Mouse (Mus musculus): ENCODE data around the gene Sec14l1. TPM values are rescaled to one million over a fixed set of nuclear protein-coding genes. Genes with fewer than 3 reads are reported as not detected.

Gene Sec14l1
- polyA plus RNA-seq, 1 experiment from 2014 or later: 18.0 TPM

DNA sequence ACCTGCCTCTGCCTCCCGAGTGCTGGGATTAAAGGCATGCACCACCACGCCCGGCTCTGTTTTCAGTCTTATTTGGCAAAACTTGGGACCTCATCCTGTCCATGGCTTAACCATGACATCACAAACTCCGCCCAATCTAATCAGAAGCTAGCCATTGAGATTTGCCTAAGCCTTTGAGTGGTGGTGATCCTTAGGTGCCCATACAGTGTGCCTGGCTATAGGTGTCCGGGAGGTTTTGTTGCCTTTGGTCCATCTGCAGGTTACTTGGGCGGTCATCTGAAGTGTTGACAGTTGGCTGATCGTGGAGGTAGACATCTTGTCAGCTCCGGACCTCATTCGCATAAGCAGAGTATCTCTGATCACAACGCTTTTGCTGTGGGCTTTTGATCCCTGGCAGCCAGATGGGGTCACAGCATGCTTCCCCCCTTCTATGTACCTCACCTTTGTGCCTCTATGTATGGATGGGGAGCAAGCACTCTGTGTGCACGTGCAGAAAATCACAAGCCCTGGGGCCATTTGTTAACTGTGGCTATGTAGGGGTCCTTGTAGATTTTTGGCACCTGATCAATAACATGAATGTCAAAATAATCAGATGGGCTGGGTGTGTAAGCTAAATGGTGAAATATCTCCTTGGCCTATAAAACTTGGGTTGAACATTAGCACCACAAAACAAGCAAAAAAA is 2.9 kb upstream of the Sec14l1 start:
- no peaks in the 10 kb centered on the region; the same call in 1 of the 2 replicates for H3K9me3 ChIP-seq (replicated peaks)
- ATAC-seq (ENCODE audit: insufficient read depth): no peak
- H3K4me2 ChIP-seq: no peak overlapping the region
- H3K4me1 ChIP-seq (replicated peaks): peaks cover 68% of the 10 kb centered on the region
- WGBS (ENCODE audit: insufficient replicate concordance): 69% methylated on average over 11 of the region's 11 CpGs
- no peak overlapping the region for H3K9ac ChIP-seq
- peaks cover 4% of the 10 kb centered on the region for H3K36me3 ChIP-seq (replicated peaks)
- peak overlapping the region; percentile 100; the same call in 1 of the 2 replicates for H3K27ac ChIP-seq (replicated peaks)
- H3K27me3 ChIP-seq: no peaks in the 10 kb centered on the region
- H3K4me3 ChIP-seq (replicated peaks): no peak overlapping the region

DNA sequence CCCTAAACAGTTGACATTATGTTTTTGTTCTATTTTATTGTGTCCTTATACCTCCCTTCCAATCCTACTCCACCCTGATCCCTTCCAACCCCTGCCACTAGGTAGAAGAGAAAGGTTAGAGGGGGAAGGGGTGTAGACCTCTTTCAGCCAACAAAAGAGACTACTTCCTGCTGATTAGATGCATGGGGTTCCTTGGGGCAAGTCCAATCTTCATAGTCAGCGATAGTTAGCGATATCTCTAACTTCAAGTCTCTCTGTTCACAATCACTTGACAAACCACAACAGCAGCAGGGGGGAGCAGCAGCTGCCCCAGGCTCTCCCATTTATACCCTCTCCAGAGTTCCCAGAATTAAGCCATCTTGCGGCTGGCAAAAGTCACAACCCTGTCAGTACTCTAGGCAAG is 2.3 kb upstream of the Sec14l1 start:
- no peak overlapping the region for H3K9ac ChIP-seq
- no peak overlapping the region for H3K4me3 ChIP-seq (replicated peaks)
- H3K4me2 ChIP-seq: no peak overlapping the region
- no peaks in the 10 kb centered on the region; the same call in 1 of the 2 replicates for H3K9me3 ChIP-seq (replicated peaks)
- H3K27ac ChIP-seq (replicated peaks): peak overlapping the region; percentile 100
- peaks cover 74% of the 10 kb centered on the region for H3K4me1 ChIP-seq (replicated peaks)
- H3K36me3 ChIP-seq (replicated peaks): peaks cover 9% of the 10 kb centered on the region
- H3K27me3 ChIP-seq: no peaks in the 10 kb centered on the region
- no peak for ATAC-seq (ENCODE audit: insufficient read depth)
- WGBS (ENCODE audit: insufficient replicate concordance): 14% methylated on average over 3 of the region's 3 CpGs

DNA sequence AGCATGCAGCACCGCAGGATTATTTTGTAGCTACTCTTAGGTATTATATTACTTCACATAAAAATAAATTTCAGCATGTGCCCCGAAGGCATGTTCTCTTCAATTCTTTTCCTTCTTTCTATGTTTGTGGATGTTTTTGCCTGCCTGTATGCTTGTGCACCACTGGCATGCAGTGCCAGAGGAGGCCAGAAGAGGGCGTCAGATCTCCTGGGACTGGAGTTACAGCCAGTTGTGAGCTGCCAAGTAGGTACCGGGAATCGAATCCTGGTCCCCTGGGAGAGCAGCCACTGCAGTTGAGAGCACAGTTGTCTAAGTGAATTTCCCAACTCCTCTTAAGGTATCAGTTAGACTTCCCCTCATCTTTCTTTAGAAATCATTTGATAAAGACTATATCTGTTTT is 1.6 kb upstream of the Sec14l1 start:
- Histone ChIP-seq H3K9ac (0 out of 2 replicates have a peak overlapping the region, but pooled peaks have one; percentile 80), H3K36me3 (replicated peaks) (peaks cover 16% of the 10 kb centered on the region), H3K4me1 (replicated peaks) (peaks cover 75% of the 10 kb centered on the region), H3K4me3 (replicated peaks) (peak overlapping the region; percentile 92), H3K9me3 (replicated peaks) (no peaks in the 10 kb centered on the region; the same call in 1 of the 2 replicates), H3K4me2 (peak overlapping the region; percentile 90), H3K27me3 (no peaks in the 10 kb centered on the region), H3K27ac (replicated peaks) (peak overlapping the region; percentile 100)
- no peak for ATAC-seq (ENCODE audit: insufficient read depth)
- WGBS (ENCODE audit: insufficient replicate concordance): 77% methylated on average over 5 of the region's 5 CpGs

DNA sequence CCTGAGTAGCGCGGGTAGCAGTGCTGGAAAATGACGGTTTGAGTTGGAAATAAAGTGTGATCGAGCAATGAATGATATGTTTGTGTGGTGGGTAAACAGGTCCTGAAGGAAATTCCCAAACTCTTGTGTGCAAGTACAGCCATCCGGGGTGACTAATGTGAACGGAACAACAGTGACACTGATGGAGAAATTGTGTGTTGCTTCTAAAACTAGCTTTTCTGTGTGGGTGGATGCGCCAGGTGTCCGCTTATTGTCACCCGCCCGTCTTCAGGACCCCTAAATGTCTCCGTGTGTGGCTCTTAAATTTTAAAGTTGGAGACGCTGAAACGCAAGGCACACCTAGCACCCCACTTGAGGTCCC is 757 bp upstream of the Sec14l1 start:
- WGBS (ENCODE audit: insufficient replicate concordance): 39% methylated on average over 13 of the region's 13 CpGs
- H3K27ac ChIP-seq (replicated peaks): peak overlapping the region; percentile 100
- H3K9me3 ChIP-seq (replicated peaks): no peaks in the 10 kb centered on the region; the same call in 1 of the 2 replicates
- no peak for ATAC-seq (ENCODE audit: insufficient read depth)
- peak overlapping the region; percentile 80 for H3K9ac ChIP-seq
- H3K4me1 ChIP-seq (replicated peaks): peaks cover 74% of the 10 kb centered on the region
- peak overlapping the region; percentile 92 for H3K4me3 ChIP-seq (replicated peaks)
- H3K4me2 ChIP-seq: peak overlapping the region; percentile 90
- H3K27me3 ChIP-seq: no peaks in the 10 kb centered on the region
- H3K36me3 ChIP-seq (replicated peaks): peaks cover 20% of the 10 kb centered on the region

DNA sequence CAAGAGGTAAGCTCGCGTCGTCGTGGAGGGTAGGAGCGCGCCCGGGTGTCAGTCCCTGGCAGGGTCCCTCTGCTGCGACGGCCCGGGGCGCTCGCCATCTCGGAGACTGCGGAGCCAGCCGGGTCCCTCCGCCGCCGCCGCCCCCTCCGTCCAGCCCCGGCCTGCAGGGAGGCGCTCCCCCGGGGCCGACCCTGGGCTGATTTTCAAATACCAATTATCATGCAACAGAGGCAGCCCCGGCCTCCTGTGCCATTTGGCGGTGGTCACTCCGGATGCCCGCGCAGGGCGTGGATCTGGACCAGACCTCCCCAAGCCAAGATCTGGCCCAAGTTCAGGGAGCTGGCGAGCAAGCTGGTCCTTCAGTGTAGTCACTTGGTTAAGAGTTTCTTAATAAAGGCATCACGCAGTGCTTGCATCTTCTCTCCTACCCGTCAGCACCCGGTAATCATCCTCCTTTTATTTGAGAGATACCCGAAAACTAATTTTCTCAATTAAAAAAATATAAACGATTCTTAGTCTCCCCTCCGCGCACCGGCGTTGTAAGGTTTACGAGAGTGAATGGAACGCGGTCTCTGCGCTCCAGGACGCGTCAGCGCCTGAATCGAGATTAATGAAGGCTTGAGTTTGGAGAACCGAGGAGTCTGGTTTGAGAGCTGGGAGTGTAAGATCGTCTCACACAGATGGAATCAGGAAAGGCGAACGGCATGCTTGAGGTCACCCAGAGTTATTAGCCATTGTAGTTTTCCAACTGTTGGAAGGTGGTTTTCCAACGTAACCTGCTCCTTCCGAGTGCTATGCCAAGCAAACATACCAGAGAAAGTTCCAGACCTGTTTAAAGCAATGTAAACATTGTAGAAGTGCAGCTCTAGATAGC is 615 bp downstream of the Sec14l1 start:
- Histone ChIP-seq H3K36me3 (replicated peaks) (peaks cover 25% of the 10 kb centered on the region), H3K4me3 (replicated peaks) (peak overlapping the region; percentile 92), H3K9ac (peak overlapping the region; percentile 95), H3K4me1 (replicated peaks) (peaks cover 76% of the 10 kb centered on the region), H3K27ac (replicated peaks) (peak overlapping the region; percentile 100), H3K9me3 (replicated peaks) (no peaks in the 10 kb centered on the region; the same call in 1 of the 2 replicates), H3K27me3 (no peaks in the 10 kb centered on the region), H3K4me2 (peak overlapping the region; percentile 90)
- ATAC-seq (ENCODE audit: insufficient read depth): peak; percentile 6; the same call in 1 of the 2 replicates
- 2% methylated on average over 54 of the region's 54 CpGs for WGBS (ENCODE audit: insufficient replicate concordance)

DNA sequence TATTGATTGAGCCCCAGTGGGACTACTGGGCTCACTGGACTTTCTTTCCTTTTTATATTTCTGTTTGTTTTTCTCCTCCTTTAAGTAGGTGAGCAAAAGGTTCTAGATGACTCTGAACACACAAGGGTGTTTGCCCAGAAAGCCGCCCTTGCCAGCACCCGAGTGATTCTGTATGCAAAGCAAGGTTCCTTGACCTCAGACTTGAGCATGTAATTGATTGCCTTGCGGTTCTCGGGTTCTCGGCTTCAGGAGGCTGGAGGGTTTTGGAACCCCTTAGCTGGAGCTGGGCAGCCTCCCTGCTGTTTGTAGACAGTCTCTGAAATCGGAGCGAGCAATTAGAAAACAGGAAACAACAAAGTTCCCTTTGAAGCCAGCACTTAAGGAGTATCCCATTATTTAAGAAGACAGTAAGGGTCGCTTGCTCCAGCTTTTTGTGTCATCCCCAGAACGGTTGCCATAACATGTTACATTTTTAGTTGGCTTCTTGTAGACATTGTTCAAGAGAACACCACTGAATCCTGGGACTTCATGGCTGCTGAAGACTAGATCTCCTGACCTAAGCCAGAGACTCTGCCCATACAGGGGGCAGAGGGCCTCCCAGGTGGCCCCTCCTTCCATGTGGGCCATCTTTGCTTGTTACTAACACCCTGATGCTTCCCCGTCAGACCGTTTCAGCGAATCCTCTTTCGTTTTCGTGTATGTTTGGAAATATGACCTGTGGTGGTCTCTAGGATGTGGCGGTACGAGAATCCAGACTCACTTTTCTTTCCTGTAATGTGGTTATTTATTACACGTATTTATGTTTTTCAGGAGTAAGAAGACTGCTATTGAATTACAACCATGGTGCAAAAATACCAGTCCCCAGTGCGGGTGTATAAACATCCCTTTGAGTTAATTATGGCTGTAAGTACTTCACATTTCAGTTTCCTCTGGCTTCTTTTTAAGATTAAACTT is 1.7 kb downstream of the Sec14l1 start:
- Histone ChIP-seq H3K27me3 (no peaks in the 10 kb centered on the region), H3K36me3 (replicated peaks) (peaks cover 27% of the 10 kb centered on the region), H3K9ac (peak overlapping the region; percentile 95), H3K4me2 (peak overlapping the region; percentile 90), H3K27ac (replicated peaks) (peak overlapping the region; percentile 100), H3K4me3 (replicated peaks) (peak overlapping the region; percentile 92), H3K9me3 (replicated peaks) (no peaks in the 10 kb centered on the region; the same call in 1 of the 2 replicates), H3K4me1 (replicated peaks) (peaks cover 83% of the 10 kb centered on the region)
- WGBS (ENCODE audit: insufficient replicate concordance): 66% methylated on average over 18 of the region's 18 CpGs
- no peak for ATAC-seq (ENCODE audit: insufficient read depth)

DNA sequence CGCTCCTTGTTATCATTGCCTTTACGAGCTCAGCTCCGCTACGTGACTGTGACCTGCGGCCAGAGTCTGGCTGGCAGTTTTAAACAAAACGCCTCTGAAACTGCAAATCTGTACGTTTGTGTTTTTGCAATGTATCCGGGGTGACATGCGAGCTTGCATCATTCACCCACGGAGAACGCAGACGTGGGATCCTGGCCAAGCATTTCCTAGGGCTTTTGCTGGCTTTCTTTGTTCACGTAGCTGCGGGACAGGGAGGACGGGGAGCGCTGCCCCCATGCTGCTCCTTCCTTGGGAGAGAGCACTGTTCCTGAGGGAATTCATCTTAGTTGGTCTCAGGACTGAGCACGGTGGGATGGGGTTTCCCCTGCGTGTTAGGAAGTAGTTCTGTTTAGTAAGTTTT is 2.4 kb downstream of the Sec14l1 start:
- WGBS (ENCODE audit: insufficient replicate concordance): 80% methylated on average over 18 of the region's 18 CpGs
- H3K36me3 ChIP-seq (replicated peaks): peaks cover 34% of the 10 kb centered on the region
- no peak overlapping the region for H3K9ac ChIP-seq
- H3K4me3 ChIP-seq (replicated peaks): no peak overlapping the region
- no peaks in the 10 kb centered on the region; the same call in 1 of the 2 replicates for H3K9me3 ChIP-seq (replicated peaks)
- ATAC-seq (ENCODE audit: insufficient read depth): no peak
- peak overlapping the region; percentile 24; the same call in 1 of the 2 replicates for H3K27ac ChIP-seq (replicated peaks)
- peaks cover 82% of the 10 kb centered on the region for H3K4me1 ChIP-seq (replicated peaks)
- H3K4me2 ChIP-seq: peak overlapping the region; percentile 90
- no peaks in the 10 kb centered on the region for H3K27me3 ChIP-seq

DNA sequence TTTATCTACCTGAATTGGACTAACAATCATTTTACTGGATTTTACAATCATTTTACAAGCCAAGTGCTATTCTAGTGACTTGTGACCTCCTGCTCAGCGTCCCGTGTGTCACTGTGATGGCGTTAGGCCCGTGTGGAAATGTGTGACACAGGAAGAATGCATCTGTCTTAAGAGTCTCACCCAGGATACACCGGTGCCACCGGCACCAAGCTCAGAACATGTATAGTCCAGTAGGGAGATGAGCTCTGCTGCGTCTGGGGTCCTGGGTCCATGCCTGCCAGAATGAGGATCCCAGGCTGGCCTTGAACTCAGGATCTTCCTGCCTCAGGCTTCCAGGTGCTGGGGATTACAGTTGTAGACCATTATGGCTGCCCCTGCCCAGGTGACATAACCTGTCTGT is 2.8 kb downstream of the Sec14l1 start:
- Histone ChIP-seq H3K27me3 (no peaks in the 10 kb centered on the region), H3K36me3 (replicated peaks) (peaks cover 39% of the 10 kb centered on the region), H3K4me2 (no peak overlapping the region), H3K9me3 (replicated peaks) (no peaks in the 10 kb centered on the region; the same call in 1 of the 2 replicates), H3K9ac (no peak overlapping the region), H3K4me3 (replicated peaks) (no peak overlapping the region), H3K27ac (replicated peaks) (0 out of 2 replicates have a peak overlapping the region, but pooled peaks have one; percentile 21), H3K4me1 (replicated peaks) (peaks cover 78% of the 10 kb centered on the region)
- no peak for ATAC-seq (ENCODE audit: insufficient read depth)
- WGBS (ENCODE audit: insufficient replicate concordance): 90% methylated on average over 7 of the region's 7 CpGs

DNA sequence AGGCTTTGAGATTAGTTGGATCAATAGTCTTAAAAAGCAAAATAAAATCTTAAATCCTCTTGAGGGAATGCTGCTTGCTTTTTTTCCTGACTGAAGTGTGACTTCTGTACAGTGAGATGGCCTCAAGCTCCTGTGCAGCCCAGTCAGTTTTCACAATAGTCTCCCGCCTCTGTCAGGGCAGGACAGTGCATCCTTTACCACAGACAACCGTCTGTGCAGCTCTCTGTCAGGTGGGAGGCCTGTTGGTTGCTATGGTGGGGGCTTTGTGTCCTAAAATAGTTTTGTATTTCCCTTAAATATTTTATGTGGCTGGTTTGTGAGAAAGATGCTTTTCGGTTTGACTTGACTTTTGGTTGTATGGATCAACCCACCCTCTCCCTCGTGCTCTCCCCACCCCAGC is 3.3 kb downstream of the Sec14l1 start:
- no peak for ATAC-seq (ENCODE audit: insufficient read depth)
- no peaks in the 10 kb centered on the region for H3K27me3 ChIP-seq
- no peak overlapping the region for H3K27ac ChIP-seq (replicated peaks)
- peaks cover 73% of the 10 kb centered on the region for H3K4me1 ChIP-seq (replicated peaks)
- H3K4me2 ChIP-seq: no peak overlapping the region
- no peak overlapping the region for H3K9ac ChIP-seq
- WGBS (ENCODE audit: insufficient replicate concordance): 75% methylated on average over 4 of the region's 4 CpGs
- H3K9me3 ChIP-seq (replicated peaks): no peaks in the 10 kb centered on the region; the same call in 1 of the 2 replicates
- H3K4me3 ChIP-seq (replicated peaks): no peak overlapping the region
- peaks cover 39% of the 10 kb centered on the region for H3K36me3 ChIP-seq (replicated peaks)

DNA sequence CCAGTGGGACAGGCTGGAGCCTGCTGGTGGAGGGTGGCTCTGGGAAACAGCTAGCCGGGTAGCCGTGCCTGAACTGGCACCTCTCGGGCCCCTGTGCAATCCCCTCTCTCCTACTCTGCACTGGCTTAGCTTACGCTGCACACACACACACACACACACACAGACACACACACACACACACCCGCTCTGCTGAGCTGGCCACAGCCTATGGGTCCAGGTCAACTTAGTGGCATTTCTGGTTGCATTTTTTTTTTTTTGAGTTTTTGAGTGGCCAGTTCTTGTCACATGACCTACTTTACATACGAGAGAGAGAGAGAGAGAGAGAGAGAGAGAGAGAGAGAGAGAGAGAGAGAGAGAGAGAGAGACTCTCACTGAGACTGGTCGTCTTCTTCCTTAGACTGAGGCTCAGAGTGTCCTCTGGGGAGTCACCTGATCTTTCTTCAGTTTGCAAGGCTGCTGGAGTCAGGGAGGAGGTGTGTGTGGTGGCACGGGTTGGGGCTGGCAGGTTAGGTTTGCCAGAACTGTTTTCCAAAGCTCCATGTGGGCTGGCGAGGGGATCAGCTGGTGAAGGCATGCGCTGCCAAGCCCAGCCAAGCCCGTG is 3.9 kb downstream of the Sec14l1 start:
- 65% methylated on average over 11 of the region's 11 CpGs for WGBS (ENCODE audit: insufficient replicate concordance)
- peaks cover 72% of the 10 kb centered on the region for H3K4me1 ChIP-seq (replicated peaks)
- no peak for ATAC-seq (ENCODE audit: insufficient read depth)
- H3K4me2 ChIP-seq: no peak overlapping the region
- H3K9ac ChIP-seq: no peak overlapping the region
- H3K4me3 ChIP-seq (replicated peaks): no peak overlapping the region
- H3K27me3 ChIP-seq: no peaks in the 10 kb centered on the region
- H3K9me3 ChIP-seq (replicated peaks): no peaks in the 10 kb centered on the region
- peaks cover 42% of the 10 kb centered on the region for H3K36me3 ChIP-seq (replicated peaks)
- no peak overlapping the region for H3K27ac ChIP-seq (replicated peaks)
